Mouse (Mus musculus) C2C12 (cell line): ENCODE data around the gene Vax2.

Experiments used
- CEBPB ChIP-seq: IDR thresholded peaks from one replicate; pipeline ENCODE4 v1.6.1; 2011; ENCODE audit warnings: low read depth, mild to moderate bottlenecking, control low read depth, moderate library complexity
- CTCF ChIP-seq: IDR thresholded peaks from one replicate; pipeline ENCODE4 v1.5.1; 2011; ENCODE audit not compliant: control insufficient read depth, insufficient read depth, insufficient read length
- MYOD1 ChIP-seq: IDR thresholded peaks from one replicate; pipeline ENCODE4 v1.6.1; 2011; ENCODE audit warnings: low read depth; ENCODE audit not compliant: control insufficient read depth, insufficient read length

GRCm38 (mm10) chr6:83673395-83673794 is 37.7 kb upstream of the Vax2 start:
- TF ChIP-seq CEBPB (no peak), CTCF (peak; percentile 31), MYOD1 (no peak)
